Mouse (Mus musculus) neural tube, embryonic 12.5 days (tissue): ENCODE measurements around the gene Ston2. TPM values are rescaled to one million over a fixed set of nuclear protein-coding genes. Genes with fewer than 3 reads are reported as not detected.
"Not testable (repeated sequence)": the region's sequence is repeated elsewhere in the genome, so short reads cannot be mapped to it uniquely, and the experiment has no call there.

Source experiments
- ATAC-seq: fragments of 200-750 bp; cut with Nextera tagmentation; 2 replicates; pipeline ENCODE4 v1.8.0; 2017; ENCODE audit warnings: low read depth, mild to moderate bottlenecking, moderate TSS enrichment, moderate library complexity; ENCODE audit not compliant: low FRiP score
- H3K27ac ChIP-seq: fragments of 300-500 bp; sonication (generic); 2 replicates; pipeline ENCODE4 v1.5.1; 2016
- H3K27me3 ChIP-seq: fragments of 300-500 bp; sonication (generic); replicated peaks from 2 replicates; pipeline ENCODE4 v1.6.1; 2016; ENCODE audit warnings: mild to moderate bottlenecking
- H3K36me3 ChIP-seq: fragments of 300-500 bp; sonication (generic); 2 replicates; pipeline ENCODE4 v1.6.1; 2016; ENCODE audit warnings: mild to moderate bottlenecking
- H3K4me1 ChIP-seq: fragments of 300-500 bp; sonication (generic); 2 replicates; pipeline ENCODE4 v1.6.1; 2016
- H3K4me2 ChIP-seq: fragments of 300-500 bp; sonication (generic); replicated peaks from 2 replicates; pipeline ENCODE4 v1.6.1; 2016; ENCODE audit warnings: mild to moderate bottlenecking
- H3K4me3 ChIP-seq: fragments of 300-500 bp; sonication (generic); 2 replicates; pipeline ENCODE4 v1.5.1; 2016
- H3K9ac ChIP-seq: fragments of 300-500 bp; sonication (generic); 2 replicates; pipeline ENCODE4 v1.6.1; 2016; ENCODE audit warnings: mild to moderate bottlenecking
- H3K9me3 ChIP-seq: fragments of 300-500 bp; sonication (generic); 2 replicates; pipeline ENCODE4 v1.6.1; 2016; ENCODE audit warnings: mild to moderate bottlenecking
- WGBS: fragments of 180-500 bp; shearing (Covaris S2); methylation state at CpG from one replicate; pipeline ENCODE4 v1.1.7; 2016; 5-methylcytosine and 5-hydroxymethylcytosine counted together
- polyA plus RNA-seq: library from polyadenylated mRNA; unstranded; fragments of >200 nt; fragmentation: Nextera tagmentation; extraction: Ambion mirVana; gene quantifications from 2 replicates; pipeline ENCODE4 v1.2.1, GENCODE M21; 2016

Ston2 gene
- polyA plus RNA-seq, 1 experiment from 2014 or later: 7.9 TPM

DNA sequence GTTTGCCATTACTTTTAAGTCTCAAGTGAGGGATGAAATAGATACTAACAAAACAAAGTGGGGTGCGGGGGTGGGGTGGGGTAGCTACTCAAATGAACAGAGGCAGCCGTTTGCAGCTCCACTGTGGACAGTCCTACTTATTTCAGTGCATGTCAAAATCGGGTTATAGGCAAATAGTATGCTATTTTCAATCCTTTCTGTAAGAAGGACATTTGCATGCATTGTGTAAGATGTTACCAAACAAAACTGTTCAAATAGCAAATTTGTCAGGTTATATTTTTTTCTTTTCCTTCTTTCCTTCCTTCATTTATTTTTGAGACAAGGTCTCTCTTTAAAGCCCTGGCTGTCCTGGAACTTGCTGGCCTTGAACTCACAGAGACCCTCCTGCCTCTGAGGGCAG, 16.1 kb upstream of the Ston2 start:
- WGBS: 78% methylated on average over 3 of the region's 3 CpGs
- ATAC-seq: no peak
- peaks cover 21% of the 10 kb centered on the region for H3K36me3 ChIP-seq
- no peak overlapping the region for H3K27ac ChIP-seq
- H3K27me3 ChIP-seq: no peaks in the 10 kb centered on the region
- no peak overlapping the region for H3K9ac ChIP-seq
- no peak overlapping the region for H3K4me2 ChIP-seq
- H3K4me3 ChIP-seq: no peak overlapping the region
- no peaks in the 10 kb centered on the region for H3K4me1 ChIP-seq
- H3K9me3 ChIP-seq: no peaks in the 10 kb centered on the region

DNA sequence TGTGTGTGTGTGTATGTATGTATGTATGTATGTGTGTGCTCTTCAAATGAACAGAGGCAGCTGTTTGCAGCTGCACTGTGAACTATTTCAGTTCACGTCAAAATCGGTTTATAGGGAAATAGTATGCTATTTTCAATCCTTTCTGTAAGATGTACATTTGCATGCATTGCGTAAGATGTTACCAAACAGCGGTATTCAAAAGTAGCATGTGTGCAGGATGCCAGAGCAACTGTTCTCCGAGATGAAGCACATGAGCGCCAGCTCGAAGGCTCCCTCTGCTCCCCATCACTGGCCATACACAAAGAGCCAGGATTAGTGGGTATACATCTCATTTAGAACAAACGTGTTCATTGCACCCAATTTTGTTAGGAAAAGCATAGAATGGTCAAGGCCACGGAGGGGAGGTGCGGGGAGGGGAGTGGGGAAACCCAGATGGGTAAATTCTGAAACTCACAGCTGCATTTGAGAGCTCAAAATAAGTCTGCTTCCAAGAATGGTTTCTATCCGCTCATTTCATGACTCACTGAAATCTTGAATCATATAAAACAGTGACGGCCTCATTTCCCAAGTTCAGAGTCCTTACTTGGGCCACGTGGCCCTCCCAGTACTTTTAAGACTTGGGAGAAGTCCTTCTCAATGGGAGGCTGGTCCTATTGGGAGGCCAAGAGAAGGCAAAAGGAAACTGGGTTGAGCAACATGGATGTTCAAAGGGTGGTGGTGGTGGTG, 15.2 kb upstream of the Ston2 start:
- Histone ChIP-seq H3K4me1 (no peaks in the 10 kb centered on the region), H3K9me3 (no peaks in the 10 kb centered on the region), H3K36me3 (peaks cover 12% of the 10 kb centered on the region; the same call in 1 of the 2 replicates), H3K27ac (no peak overlapping the region), H3K4me3 (no peak overlapping the region), H3K9ac (no peak overlapping the region), H3K27me3 (no peaks in the 10 kb centered on the region), H3K4me2 (no peak overlapping the region)
- 91% methylated on average over 13 of the region's 13 CpGs for WGBS
- ATAC-seq: no peak

DNA sequence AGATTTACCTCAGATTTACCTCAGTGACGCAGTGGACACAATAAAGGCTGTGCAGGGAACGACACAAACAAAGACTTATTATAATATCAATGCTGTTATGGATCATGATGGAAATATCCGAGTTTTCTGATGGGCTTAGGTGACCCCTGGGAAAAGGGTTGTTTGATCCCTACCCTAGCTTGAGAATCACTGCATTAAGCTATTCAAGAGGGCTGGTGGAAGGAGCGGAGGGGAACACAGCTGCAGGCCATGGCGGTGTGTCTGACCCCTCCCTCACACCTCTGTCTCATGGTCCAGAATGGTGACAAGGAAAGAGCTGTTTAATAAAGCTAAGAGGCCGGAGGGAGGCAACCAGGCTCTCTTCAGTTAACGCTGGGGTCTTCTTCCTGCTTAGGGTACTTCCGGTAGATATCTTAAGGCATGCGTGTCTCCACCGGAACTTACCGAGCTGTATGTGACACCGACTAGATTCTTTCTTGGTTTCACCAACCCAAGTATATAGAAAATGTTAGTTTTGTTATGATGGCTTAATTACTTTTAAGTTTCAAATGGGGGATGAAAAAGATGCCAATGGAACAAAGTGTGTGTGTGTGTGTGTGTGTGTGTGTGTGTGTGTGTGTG, 14.5 kb upstream of the Ston2 start:
- no peak overlapping the region for H3K9ac ChIP-seq
- H3K4me2 ChIP-seq: no peak overlapping the region
- H3K27me3 ChIP-seq: no peaks in the 10 kb centered on the region
- no peaks in the 10 kb centered on the region for H3K9me3 ChIP-seq
- 89% methylated on average over 12 of the region's 12 CpGs for WGBS
- H3K27ac ChIP-seq: no peak overlapping the region
- ATAC-seq: no peak
- no peaks in the 10 kb centered on the region for H3K4me1 ChIP-seq
- peaks cover 5% of the 10 kb centered on the region; the same call in 1 of the 2 replicates for H3K36me3 ChIP-seq
- H3K4me3 ChIP-seq: no peak overlapping the region

DNA sequence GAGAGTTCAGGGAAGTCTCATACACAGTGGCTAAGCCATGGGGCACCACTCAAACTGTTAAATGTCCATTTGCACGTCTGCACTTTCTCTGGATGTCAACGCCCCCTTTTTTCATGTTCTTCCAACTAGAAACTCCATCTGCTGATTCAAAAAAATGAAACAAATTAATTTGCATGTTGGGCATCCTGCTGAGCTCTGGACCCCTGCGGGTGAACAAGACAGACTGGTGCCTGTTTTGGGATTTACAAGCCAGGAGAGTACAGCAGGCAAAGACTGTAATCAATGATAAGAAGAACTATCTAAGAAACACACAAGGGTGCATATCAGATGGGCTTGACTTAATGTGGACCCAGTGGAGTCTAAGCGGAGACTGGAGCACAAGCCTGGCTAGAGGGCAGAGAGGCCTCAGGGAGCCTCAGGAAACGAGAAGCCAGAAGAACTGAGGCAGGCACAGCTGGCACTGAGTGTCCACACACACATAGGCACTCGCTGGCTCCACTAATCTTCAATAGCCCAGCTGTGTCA, 12.7 kb upstream of the Ston2 start:
- Histone ChIP-seq H3K4me3 (no peak overlapping the region), H3K27ac (no peak overlapping the region), H3K9ac (no peak overlapping the region), H3K4me2 (no peak overlapping the region), H3K4me1 (no peaks in the 10 kb centered on the region), H3K27me3 (no peaks in the 10 kb centered on the region), H3K9me3 (no peaks in the 10 kb centered on the region), H3K36me3 (no peaks in the 10 kb centered on the region)
- 77% methylated on average over 6 of the region's 6 CpGs for WGBS
- ATAC-seq: no peak

DNA sequence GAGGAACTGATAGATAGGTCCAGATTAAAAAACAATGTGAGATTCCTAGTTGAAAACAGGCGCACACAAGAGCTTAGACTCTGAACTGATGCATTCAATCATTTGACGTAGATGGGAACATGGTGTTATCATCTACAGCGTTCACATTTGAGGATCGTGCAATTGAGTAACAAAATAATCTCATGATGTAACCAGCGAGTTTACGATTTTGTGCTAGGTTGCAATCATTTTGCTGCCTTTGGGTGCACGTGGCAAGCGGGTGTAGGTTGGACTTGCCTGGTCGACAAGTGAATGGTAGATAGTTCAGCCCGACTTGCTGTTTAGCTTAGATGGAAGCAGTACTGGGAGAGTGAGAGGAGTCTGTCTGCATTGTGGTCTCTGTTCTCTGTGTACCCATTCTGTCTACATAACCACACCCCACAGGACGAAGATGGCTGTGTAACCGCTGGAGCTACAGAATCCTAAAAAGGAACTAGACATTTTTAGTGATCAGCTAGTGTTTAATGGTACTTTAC, 11.7 kb upstream of the Ston2 start:
- Histone ChIP-seq H3K4me3 (no peak overlapping the region), H3K27me3 (no peaks in the 10 kb centered on the region), H3K27ac (no peak overlapping the region), H3K9me3 (no peaks in the 10 kb centered on the region), H3K4me2 (no peak overlapping the region), H3K36me3 (no peaks in the 10 kb centered on the region), H3K9ac (no peak overlapping the region), H3K4me1 (no peaks in the 10 kb centered on the region)
- no peak for ATAC-seq
- 75% methylated on average over 12 of the region's 12 CpGs for WGBS

DNA sequence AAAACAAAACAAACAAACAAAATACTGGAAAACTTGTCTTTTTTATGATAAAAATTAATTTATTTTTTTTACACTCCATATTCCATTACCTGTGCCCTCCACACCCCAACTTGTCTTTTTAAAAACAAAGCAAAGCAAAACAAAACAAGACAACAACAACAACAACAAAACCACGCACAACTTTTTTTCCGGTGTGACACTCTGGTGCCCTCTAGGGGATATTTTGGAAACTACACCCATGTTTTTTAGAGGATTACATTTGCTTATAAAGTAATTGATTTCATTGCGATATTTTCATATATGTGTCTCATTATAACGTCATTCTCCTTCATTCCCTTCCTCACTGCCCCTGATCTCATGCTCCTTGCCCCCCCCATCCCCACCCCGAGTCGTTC, 11.2 kb upstream of the Ston2 start:
- no peak overlapping the region for H3K4me3 ChIP-seq
- no peaks in the 10 kb centered on the region for H3K36me3 ChIP-seq
- no peak overlapping the region for H3K27ac ChIP-seq
- no peaks in the 10 kb centered on the region for H3K27me3 ChIP-seq
- no peaks in the 10 kb centered on the region for H3K4me1 ChIP-seq
- H3K4me2 ChIP-seq: no peak overlapping the region
- H3K9me3 ChIP-seq: no peaks in the 10 kb centered on the region
- 28% methylated on average over 6 of the region's 6 CpGs for WGBS
- ATAC-seq: no peak
- no peak overlapping the region for H3K9ac ChIP-seq

DNA sequence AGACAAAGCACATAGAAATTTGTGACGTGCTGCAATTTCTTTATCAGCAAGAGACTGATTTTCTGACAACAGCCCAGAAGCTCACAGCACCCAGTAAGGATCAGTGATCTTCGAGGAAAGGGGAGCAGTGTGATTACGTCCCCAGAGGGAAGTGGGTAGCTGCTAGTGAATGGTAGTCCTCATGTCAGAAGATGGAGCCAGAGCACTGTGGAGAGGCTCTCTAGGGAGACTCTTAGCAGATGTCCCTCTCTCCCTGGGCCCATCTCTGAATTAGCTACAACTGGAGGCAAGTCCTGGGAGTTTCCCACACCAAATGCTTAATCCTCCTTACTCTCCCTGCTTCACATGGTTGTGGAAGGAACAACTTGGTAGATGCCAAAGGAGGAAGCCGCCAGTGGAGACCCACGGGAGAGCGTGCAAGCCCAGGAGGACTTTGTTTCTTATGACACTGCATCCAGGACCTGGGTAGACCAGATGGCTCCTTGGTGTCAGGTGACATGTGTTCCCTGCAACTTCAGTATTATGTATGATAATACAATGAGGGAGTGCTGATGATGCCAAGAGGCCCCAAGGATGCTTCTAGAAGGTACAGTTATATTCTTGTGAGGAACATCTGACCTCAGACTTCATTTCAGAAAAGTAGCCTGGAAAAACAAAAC, 10.7 kb upstream of the Ston2 start:
- no peaks in the 10 kb centered on the region for H3K4me1 ChIP-seq

DNA sequence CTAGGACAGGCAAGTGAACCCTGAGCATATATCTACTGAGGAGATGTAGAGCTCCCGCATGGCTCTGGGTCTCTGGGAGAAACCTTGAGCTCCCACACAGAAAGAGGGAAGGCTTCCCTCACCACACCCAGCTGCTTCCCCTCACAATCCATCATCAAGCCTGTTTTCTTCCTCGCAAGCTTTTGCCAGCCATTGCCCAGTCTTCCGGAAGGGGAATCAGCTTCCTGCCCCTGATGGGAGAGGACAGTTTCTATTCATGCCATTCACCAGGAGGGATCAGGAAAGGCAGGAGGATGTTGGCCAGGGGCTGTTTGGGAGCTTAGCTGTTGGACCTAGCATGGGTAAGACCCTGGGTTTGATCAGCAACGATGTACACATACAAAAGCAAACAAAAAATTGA, 8.6 kb upstream of the Ston2 start:
- ATAC-seq: no peak
- H3K4me2 ChIP-seq: no peak overlapping the region
- WGBS: 82% methylated on average over 4 of the region's 4 CpGs

More for the DNA sequence above, 10.7 kb upstream of the Ston2 start:
- no peaks in the 10 kb centered on the region for H3K27me3 ChIP-seq
- ATAC-seq: no peak
- no peaks in the 10 kb centered on the region for H3K36me3 ChIP-seq
- H3K27ac ChIP-seq: no peak overlapping the region
- H3K4me2 ChIP-seq: no peak overlapping the region
- H3K9me3 ChIP-seq: no peaks in the 10 kb centered on the region
- H3K4me3 ChIP-seq: no peak overlapping the region
- 79% methylated on average over 6 of the region's 6 CpGs for WGBS
- H3K9ac ChIP-seq: no peak overlapping the region

DNA sequence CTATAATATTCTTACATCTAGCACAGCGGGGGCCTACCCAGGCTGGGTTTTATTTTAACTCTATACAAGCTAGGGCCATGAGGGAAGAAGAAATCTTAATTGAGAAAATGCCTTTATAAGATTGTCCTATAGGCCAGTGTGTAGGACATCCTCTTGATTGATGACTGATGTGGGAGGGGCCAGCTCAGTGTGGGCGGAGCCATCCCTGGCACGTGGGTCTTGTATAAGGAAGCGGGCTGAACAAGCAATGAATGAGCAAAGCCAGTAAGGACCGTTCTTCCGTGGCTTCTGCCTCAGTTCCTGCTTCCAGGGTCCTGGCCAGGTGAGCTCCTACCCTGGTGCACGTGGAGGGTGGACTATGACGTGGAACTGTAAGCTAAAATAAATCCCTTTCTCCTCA, 5.1 kb upstream of the Ston2 start:
- 78% methylated on average over 8 of the region's 8 CpGs for WGBS
- Histone ChIP-seq H3K9ac (no peak overlapping the region), H3K27ac (no peak overlapping the region), H3K36me3 (no peaks in the 10 kb centered on the region), H3K27me3 (no peaks in the 10 kb centered on the region), H3K9me3 (no peaks in the 10 kb centered on the region), H3K4me2 (no peak overlapping the region), H3K4me1 (no peaks in the 10 kb centered on the region), H3K4me3 (no peak overlapping the region)
- no peak for ATAC-seq

More for the DNA sequence above, 8.6 kb upstream of the Ston2 start:
- Histone ChIP-seq H3K27me3 (no peaks in the 10 kb centered on the region), H3K4me1 (no peaks in the 10 kb centered on the region), H3K36me3 (no peaks in the 10 kb centered on the region), H3K9me3 (no peaks in the 10 kb centered on the region), H3K4me3 (no peak overlapping the region), H3K9ac (no peak overlapping the region), H3K27ac (no peak overlapping the region)

DNA sequence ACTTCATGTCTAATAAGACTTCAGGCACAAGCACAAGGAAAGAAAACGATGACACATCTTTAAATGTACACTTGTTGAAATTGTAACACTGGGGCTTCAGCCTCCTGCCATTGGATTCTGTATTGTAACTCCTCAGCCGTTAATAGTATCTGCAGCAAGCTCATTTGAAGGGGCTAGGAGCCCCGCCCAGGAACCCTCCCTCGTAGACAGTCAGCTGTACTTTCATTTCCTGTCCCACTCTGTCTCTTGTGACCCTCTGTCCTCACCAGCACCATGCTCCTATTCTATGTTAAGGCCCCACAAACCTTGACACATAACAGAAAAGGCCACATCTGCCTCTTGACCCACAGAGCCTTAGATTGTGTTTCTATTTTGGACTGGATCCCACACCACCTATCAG, 3.6 kb upstream of the Ston2 start:
- Histone ChIP-seq H3K9me3 (no peaks in the 10 kb centered on the region), H3K4me1 (no peaks in the 10 kb centered on the region), H3K4me2 (no peak overlapping the region), H3K4me3 (no peak overlapping the region), H3K27ac (no peak overlapping the region), H3K27me3 (no peaks in the 10 kb centered on the region), H3K36me3 (no peaks in the 10 kb centered on the region), H3K9ac (no peak overlapping the region)
- 74% methylated on average over 4 of the region's 4 CpGs for WGBS
- no peak for ATAC-seq

DNA sequence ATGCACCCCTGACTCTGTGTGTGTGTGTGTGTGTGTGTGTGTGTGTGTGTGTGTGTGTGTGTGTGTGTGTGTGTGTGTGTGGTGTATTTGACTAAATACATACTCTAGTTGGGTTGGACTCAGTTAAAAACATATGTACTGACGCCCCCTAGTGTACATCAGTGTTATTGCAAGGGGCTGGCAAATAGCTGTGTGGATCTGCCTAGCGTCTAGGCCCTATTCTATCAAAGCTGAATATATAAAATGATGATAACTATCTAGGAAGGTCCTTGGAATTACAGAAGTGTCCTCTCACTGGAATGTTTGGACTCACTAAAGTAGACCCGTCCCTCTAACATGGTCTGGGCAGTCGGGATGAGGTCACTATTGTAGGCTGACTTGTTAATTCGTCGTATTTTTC, 1.6 kb upstream of the Ston2 start:
- Histone ChIP-seq H3K9ac (no peak overlapping the region), H3K4me3 (no peak overlapping the region), H3K36me3 (no peaks in the 10 kb centered on the region), H3K4me2 (no peak overlapping the region), H3K27me3 (no peaks in the 10 kb centered on the region), H3K27ac (no peak overlapping the region), H3K9me3 (no peaks in the 10 kb centered on the region), H3K4me1 (no peaks in the 10 kb centered on the region)
- WGBS: 56% methylated on average over 6 of the region's 6 CpGs
- ATAC-seq: no peak

DNA sequence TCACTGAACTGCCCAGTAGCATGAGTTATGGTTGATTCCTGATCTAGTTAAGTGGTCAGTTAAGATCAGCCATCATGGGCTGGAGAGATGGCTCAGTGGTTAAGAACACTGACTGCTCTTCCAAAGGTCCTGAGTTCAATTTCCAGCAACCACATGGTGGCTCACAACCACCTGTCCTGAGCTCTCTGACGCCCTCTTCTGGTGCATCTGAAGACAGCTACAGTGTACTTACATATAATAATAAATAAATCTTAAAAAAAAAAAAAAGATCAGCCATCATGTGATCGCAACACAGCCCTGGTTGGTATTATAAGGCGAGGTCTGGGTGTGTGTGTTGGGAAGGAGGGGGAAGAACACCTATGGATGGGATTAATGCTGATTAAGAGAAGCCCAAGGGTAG, 259 bp upstream of the Ston2 start:
- H3K9ac ChIP-seq, H3K27ac ChIP-seq, H3K36me3 ChIP-seq, H3K4me3 ChIP-seq, H3K27me3 ChIP-seq, H3K9me3 ChIP-seq, H3K4me2 ChIP-seq, ATAC-seq, H3K4me1 ChIP-seq: not testable (repeated sequence)
- 73% methylated on average over 3 of the region's 3 CpGs for WGBS
